Mouse (Mus musculus) heart, postnatal 0 days (tissue): ENCODE results near the gene Gzma.

Source experiments
- CTCF ChIP-seq: IDR thresholded peaks from 2 replicates; pipeline ENCODE4 v1.5.1; 2016; ENCODE audit warnings: antibody characterized with exemption, control low read depth, low read depth
- EP300 ChIP-seq: IDR thresholded peaks from 2 replicates; pipeline ENCODE4 v1.6.1; 2016; ENCODE audit warnings: antibody characterized with exemption, low read depth

- TF ChIP-seq CTCF (no peak), EP300 (no peak)
Observed at GRCm38 (mm10) chr13:113054230-113054629, 46.6 kb downstream of the Gzma start.
